Mouse (Mus musculus) erythroblast, embryonic 14.5 days (primary cell): ENCODE results near the gene Rab23. TPM values are rescaled to one million over a fixed set of nuclear protein-coding genes. Genes with fewer than 3 reads are reported as not detected.
"Not testable (repeated sequence)": the region's sequence is repeated elsewhere in the genome, so short reads cannot be mapped to it uniquely, and the experiment has no call there.

Source experiments
- H3K27me3 ChIP-seq: 2 replicates; pipeline ENCODE4 v1.6.1; 2012; ENCODE audit warnings: inconsistent platforms; ENCODE audit not compliant: control insufficient read depth
- H3K36me3 ChIP-seq: 2 replicates; pipeline ENCODE4 v1.6.1; 2012; ENCODE audit warnings: mild to moderate bottlenecking, inconsistent platforms; ENCODE audit not compliant: control insufficient read depth
- H3K4me1 ChIP-seq: 2 replicates; pipeline ENCODE4 v1.6.1; 2012; ENCODE audit warnings: inconsistent platforms; ENCODE audit not compliant: control insufficient read depth
- H3K4me3 ChIP-seq: replicated peaks from 2 replicates; pipeline ENCODE3; 2012; ENCODE audit warnings: moderate library complexity, mild to moderate bottlenecking, inconsistent platforms
- H3K9me3 ChIP-seq: 2 replicates; pipeline ENCODE4 v1.6.1; 2012; ENCODE audit warnings: low read length, inconsistent platforms, mixed read lengths; ENCODE audit not compliant: control insufficient read depth
- GATA1 ChIP-seq: IDR thresholded peaks from 2 replicates; pipeline ENCODE4 v1.6.1; 2012; ENCODE audit warnings: low read length, inconsistent platforms, mixed read lengths
- TAL1 ChIP-seq: IDR thresholded peaks from 3 replicates; pipeline ENCODE4 v1.6.1; 2012; ENCODE audit warnings: low read length, inconsistent platforms, mixed read lengths
- polyA plus RNA-seq: library from polyadenylated mRNA; stranded (reverse); fragments of >175 nt; gene quantifications from 2 replicates; pipeline ENCODE4 v1.2.3, GENCODE M21; 2012

The Rab23 gene
- polyA plus RNA-seq, 1 experiment: 0.07 TPM

DNA sequence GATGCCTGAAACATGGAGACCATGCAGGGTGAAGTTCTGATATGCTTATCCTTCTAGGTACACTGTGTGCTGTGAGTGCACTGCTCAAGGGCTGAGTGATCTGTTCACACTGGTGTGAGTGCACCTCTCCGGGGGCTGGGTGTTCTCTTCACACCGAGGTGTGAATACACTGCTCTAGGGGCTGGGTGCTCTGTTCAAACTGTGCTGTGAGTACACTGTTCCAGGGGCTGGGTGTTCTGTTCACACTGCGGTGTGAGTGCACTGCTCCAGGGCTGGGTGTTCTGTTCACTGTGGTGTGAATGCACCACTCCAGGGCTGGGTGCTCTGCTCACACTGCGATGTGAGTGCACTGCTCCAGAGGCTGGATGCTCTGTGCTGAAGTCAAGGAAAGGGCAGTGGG is 26.2 kb downstream of the Rab23 start:
- Histone ChIP-seq H3K4me3 (no peak overlapping the region), H3K4me1 (no peaks in the 10 kb centered on the region), H3K36me3 (peaks cover 70% of the 10 kb centered on the region), H3K27me3 (no peaks in the 10 kb centered on the region), H3K9me3 (peaks cover 3% of the 10 kb centered on the region; the same call in 1 of the 2 replicates)
- TF ChIP-seq GATA1 (no peak), TAL1 (no peak)

GRCm38 (mm10) chr1:33749109-33749508 is 29.4 kb downstream of the Rab23 start:
- Histone ChIP-seq H3K36me3 (peaks cover 86% of the 10 kb centered on the region), H3K4me1 (peaks cover 9% of the 10 kb centered on the region), H3K27me3 (no peaks in the 10 kb centered on the region), H3K9me3 (peaks cover 3% of the 10 kb centered on the region; the same call in 1 of the 2 replicates), H3K4me3 (no peak overlapping the region)
- no peak for TF ChIP-seq TAL1
- no peak for TF ChIP-seq GATA1

DNA sequence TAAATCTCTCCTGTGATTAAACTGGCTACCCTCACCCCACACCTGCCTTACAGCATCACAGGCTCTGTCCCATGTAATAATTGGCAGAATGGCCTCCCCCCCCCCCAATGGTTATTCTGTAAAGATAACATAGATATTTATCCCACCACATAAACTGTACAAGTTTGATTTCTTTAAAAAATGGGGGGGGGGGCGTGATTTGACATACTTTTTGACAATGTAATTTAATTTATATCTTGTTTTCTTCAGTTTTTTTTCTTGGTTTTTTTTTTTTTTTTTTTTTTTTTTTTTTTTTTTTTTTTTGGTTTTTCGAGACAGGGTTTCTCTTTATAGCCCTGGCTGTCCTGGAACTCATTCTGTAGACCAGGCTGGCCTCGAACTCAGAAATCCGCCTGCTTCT is 30.0 kb downstream of the Rab23 start:
- H3K4me1 ChIP-seq: peaks cover 15% of the 10 kb centered on the region
- H3K4me3 ChIP-seq, H3K9me3 ChIP-seq, H3K27me3 ChIP-seq: not testable (repeated sequence)
- peaks cover 87% of the 10 kb centered on the region for H3K36me3 ChIP-seq

- Histone ChIP-seq H3K27me3 (no peaks in the 10 kb centered on the region), H3K4me3 (no peak overlapping the region), H3K36me3 (peaks cover 78% of the 10 kb centered on the region), H3K4me1 (peaks cover 30% of the 10 kb centered on the region), H3K9me3 (peaks cover 3% of the 10 kb centered on the region; the same call in 1 of the 2 replicates)
- no peak for TF ChIP-seq GATA1
- no peak for TF ChIP-seq TAL1
These were observed 31.6 kb downstream of the Rab23 start for GRCm38 (mm10) chr1:33751283-33751682.

DNA sequence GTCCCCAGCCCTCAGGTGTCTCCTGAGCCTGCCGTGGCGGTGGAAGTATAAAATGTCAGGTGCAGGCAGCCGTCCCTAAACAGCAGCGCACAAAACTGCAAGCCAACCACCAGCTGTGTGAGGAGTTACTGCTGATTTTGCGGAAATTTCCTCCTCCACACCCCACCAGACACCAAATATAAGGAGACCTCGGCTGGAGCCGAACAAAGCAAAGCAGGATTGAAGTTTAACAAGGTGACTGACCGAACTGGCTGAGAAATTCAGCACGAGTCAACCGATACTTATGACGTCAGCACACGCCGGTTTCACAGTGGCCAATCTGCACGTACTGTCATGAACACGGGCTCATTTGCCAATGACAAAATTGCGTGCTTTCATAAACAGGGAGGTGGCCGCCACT is 34.4 kb downstream of the Rab23 start:
- TF ChIP-seq TAL1 (no peak), GATA1 (no peak)
- Histone ChIP-seq H3K4me1 (peaks cover 58% of the 10 kb centered on the region), H3K36me3 (peaks cover 50% of the 10 kb centered on the region), H3K27me3 (no peaks in the 10 kb centered on the region), H3K4me3 (no peak overlapping the region), H3K9me3 (peaks cover 3% of the 10 kb centered on the region; the same call in 1 of the 2 replicates)

- H3K4me1 ChIP-seq: peaks cover 61% of the 10 kb centered on the region
- H3K4me3 ChIP-seq: peak overlapping the region; percentile 86
- no peaks in the 10 kb centered on the region for H3K9me3 ChIP-seq
- peaks cover 50% of the 10 kb centered on the region for H3K36me3 ChIP-seq
- TF ChIP-seq TAL1 (peak; percentile 63), GATA1 (peak; percentile 43)
- no peaks in the 10 kb centered on the region for H3K27me3 ChIP-seq
These were observed 35.5 kb downstream of the Rab23 start for GRCm38 (mm10) chr1:33754965-33755735.

- Histone ChIP-seq H3K36me3 (peaks cover 52% of the 10 kb centered on the region), H3K4me1 (peaks cover 61% of the 10 kb centered on the region), H3K9me3 (no peaks in the 10 kb centered on the region), H3K4me3 (peak overlapping the region; percentile 86), H3K27me3 (no peaks in the 10 kb centered on the region)
- no peak for TF ChIP-seq TAL1
- TF ChIP-seq GATA1: no peak
These were observed 36.1 kb downstream of the Rab23 start for GRCm38 (mm10) chr1:33755799-33756198.

DNA sequence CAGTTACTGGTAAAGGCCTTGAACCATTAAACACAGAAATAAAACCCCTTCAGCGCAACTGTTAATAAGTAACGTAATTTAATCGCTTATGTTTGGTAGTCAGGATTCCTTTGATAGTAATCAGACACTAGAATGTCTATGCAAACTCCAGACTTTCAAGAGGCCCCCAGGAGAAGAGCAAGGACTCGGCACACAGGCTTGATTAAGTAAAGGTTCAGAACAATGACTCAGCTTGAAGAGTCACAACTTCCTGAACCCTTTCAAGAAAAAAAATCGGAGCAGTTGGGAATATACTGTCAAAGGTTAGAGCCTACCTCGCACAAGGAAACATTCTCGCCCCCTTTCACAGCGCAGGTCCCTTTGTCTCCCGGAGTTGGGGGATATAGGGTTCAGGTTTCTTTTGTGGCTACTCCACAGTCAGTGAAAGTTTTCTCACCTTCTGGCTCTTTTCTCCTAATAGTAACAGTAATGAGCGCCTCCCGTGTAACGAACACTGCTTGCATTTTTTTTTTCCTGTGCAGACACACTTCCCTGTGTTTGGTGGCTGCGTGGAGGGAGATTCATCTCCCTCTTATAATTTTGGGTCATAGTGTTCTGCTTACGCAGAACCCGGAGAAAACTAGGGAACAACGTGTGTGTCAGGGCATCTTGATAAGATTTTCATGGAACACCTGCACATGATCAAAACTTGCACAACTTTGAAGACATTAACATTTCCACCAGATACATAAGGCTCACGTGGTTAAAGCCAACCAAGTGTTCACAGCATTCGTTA is 36.8 kb downstream of the Rab23 start:
- Histone ChIP-seq H3K4me1 (peaks cover 61% of the 10 kb centered on the region), H3K36me3 (peaks cover 50% of the 10 kb centered on the region)
- no peak for TF ChIP-seq TAL1
- peak; percentile 51 for TF ChIP-seq GATA1

DNA sequence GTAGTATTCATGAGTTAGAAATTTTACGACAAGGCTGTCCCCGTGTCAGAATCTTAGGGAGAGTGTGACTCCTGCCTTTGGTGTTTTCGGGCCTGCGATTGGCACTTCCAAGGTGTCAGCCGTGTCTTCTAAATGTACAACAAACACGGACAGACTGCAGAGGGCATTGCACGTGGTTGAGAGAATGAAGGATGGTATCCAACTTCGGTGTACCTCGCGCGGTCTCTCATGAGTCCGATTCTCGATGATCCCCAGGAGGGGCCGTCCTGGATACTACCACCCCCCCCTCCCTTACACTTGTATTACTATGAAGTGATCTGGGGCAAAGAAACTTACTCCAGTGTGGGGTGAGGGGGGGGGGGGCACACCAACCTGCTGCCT is 37.3 kb downstream of the Rab23 start:
- H3K4me1 ChIP-seq: peaks cover 61% of the 10 kb centered on the region
- H3K27me3 ChIP-seq: no peaks in the 10 kb centered on the region
- peaks cover 49% of the 10 kb centered on the region for H3K36me3 ChIP-seq
- TF ChIP-seq GATA1 (no peak), TAL1 (no peak)
- peak overlapping the region; percentile 86 for H3K4me3 ChIP-seq
- no peaks in the 10 kb centered on the region for H3K9me3 ChIP-seq

More for the DNA sequence above, 36.8 kb downstream of the Rab23 start:
- Histone ChIP-seq H3K9me3 (no peaks in the 10 kb centered on the region), H3K4me3 (peak overlapping the region; percentile 86), H3K27me3 (no peaks in the 10 kb centered on the region)
